13 mouse cellular contexts compared by ENCODE assay signal in the genomic region with DNA sequence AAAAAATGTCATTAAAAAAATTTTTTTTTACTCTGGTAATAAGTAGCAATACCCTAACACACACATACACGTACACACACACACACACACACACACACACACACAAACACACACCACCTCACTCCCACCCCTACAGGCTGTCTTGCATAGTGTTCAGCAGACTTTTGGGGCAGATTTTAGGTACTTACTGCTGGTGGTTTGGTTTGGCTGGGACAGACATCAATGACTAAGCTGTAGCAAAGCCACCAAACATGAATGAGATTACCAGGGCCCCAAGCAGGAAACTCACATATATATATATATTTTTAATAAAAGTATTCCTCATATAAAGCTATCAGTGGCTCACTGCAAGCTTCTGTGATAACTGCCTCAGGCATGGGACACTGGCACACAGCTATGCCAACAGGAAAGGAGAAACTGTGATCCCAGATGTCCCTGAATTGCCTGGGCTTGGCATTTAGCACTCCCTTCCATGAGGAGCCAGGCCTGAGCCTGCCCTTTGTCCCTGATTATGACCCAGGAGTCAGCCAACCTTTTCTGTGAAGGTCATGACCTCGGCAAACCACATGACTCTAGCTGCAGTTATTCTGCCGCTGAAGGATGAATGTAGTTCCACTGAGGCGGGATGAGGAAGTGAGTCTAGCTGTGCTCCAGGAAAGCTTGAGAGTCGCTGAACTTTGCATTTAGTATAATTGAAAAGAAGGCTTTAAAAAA. TPM values are rescaled to one million over a fixed set of nuclear protein-coding genes. Genes with fewer than 3 reads are reported as not detected.
DNase-seq lines count a peak whose midpoint lies in the region; ATAC-seq and TF ChIP-seq lines count a peak whose summit lies in the region.
"Had no signal": no experiment of that assay in that cellular context is flagged by ENCODE, and none has a peak within 500 bp of the region (broad histone marks: within the 10 kb centered on the region; RNA-seq: fewer than 3 reads in every experiment).

No protein-coding gene starts in this region.

- peak; percentile 42 for DNase-seq in gastrocnemius, adult 2 months
- no peak for DNase-seq in gastrocnemius, postnatal 14 days
- peak; percentile 75 for DNase-seq in brain, adult 2 months (ENCODE audit: low read depth, low spot score)
- peak; percentile 31 for DNase-seq in large intestine, adult 2 months (ENCODE audit: low read depth, low spot score)
- DNase-seq in thymus, postnatal 4 days, result no peak
- no peak for DNase-seq in natural killer cell, adult 2 months (ENCODE audit: low spot score in 2 of 2)

- no peaks in the 10 kb centered on the region for H3K36me3 ChIP-seq in C2C12 (ENCODE audit: control insufficient read depth, insufficient read depth)
- H3K36me3 ChIP-seq in midbrain, embryonic 15.5 days (replicated peaks), result no peaks in the 10 kb centered on the region
- H3K36me3 ChIP-seq: G1E had no signal

- H3K4me1 ChIP-seq in midbrain, embryonic 15.5 days, result peaks cover 18% of the 10 kb centered on the region

- no peaks in the 10 kb centered on the region for H3K27me3 ChIP-seq in C2C12 (ENCODE audit: control insufficient read depth, insufficient read depth, insufficient read length)
- no peaks in the 10 kb centered on the region for H3K27me3 ChIP-seq in midbrain, embryonic 15.5 days (replicated peaks)

- 36% methylated on average over 5 of the region's 5 CpGs for WGBS in large intestine, adult 2 months
- 44% methylated on average over 5 of the region's 5 CpGs for WGBS in midbrain, embryonic 15.5 days

- H3K79me2 ChIP-seq in C2C12 (ENCODE audit: control insufficient read depth, insufficient read depth), result no peaks in the 10 kb centered on the region

- no peak for TF ChIP-seq CTCF in gastrocnemius, adult 2 months (IDR thresholded peaks at IDR 0.05)
- TF ChIP-seq CTCF in C2C12 (IDR thresholded peaks at IDR 0.05; ENCODE audit: control insufficient read depth, insufficient read depth, insufficient read length), result no peak

- no peak overlapping the region for H3K9ac ChIP-seq in midbrain, embryonic 15.5 days

- intact Hi-C loops in gastrocnemius, adult 2 months (cut with DNase I), result no loop called here
- intact Hi-C loops in gastrocnemius, postnatal 14 days (cut with DNase I; ENCODE audit: low total_unique reads), result loop anchor here (5.0 kb wide), 1 partner anchor 45 kb away; no protein-coding TSS in a partner anchor

- peak overlapping the region; percentile 63 for H3K27ac ChIP-seq in gastrocnemius, adult 2 months
- no peak overlapping the region for H3K27ac ChIP-seq in midbrain, embryonic 15.5 days
- H3K27ac ChIP-seq: left cerebral cortex, adult 2 months had no signal

- ATAC-seq in midbrain, embryonic 15.5 days (replicated peaks), result no peak
- ATAC-seq: lung, postnatal 0 days had no signal

- H3ac ChIP-seq in C2C12 (ENCODE audit: control insufficient read depth, insufficient read length, low read depth), result no peak overlapping the region

- H3K79me3 ChIP-seq in C2C12 (ENCODE audit: low read depth), result no peaks in the 10 kb centered on the region

- H3K4me3 ChIP-seq in gastrocnemius, adult 2 months, result no peak overlapping the region
- peak overlapping the region; percentile 2 for H3K4me3 ChIP-seq in C2C12 (ENCODE audit: insufficient read depth, poor library complexity, severe bottlenecking)
- no peak overlapping the region for H3K4me3 ChIP-seq in midbrain, embryonic 15.5 days
- H3K4me3 ChIP-seq: left cerebral cortex, adult 2 months had no signal

- H3K4me2 ChIP-seq in midbrain, embryonic 15.5 days, result no peak overlapping the region

- H3K9me3 ChIP-seq in midbrain, embryonic 15.5 days, result no peaks in the 10 kb centered on the region
- H3K9me3 ChIP-seq: G1E had no signal

TF ChIP-seq in C2C12, 6 proteins besides CTCF, POLR2A, EP300 and RAD21:
- TF ChIP-seq FOSL1 (IDR thresholded peaks at IDR 0.05; ENCODE audit: insufficient read depth, low read length, poor library complexity, severe bottlenecking) (no peak), CEBPB (IDR thresholded peaks at IDR 0.05; ENCODE audit: low read depth) (no peak), USF1 (IDR thresholded peaks at IDR 0.05; ENCODE audit: low read depth) (no peak), MYOG (IDR thresholded peaks at IDR 0.05; ENCODE audit: control insufficient read depth, extremely low read depth, insufficient read length) (no peak), MAX (IDR thresholded peaks at IDR 0.05) (no peak)

RNA-seq across cellular contexts. Expression of a gene that starts 4.6 kb away (rescaled TPM):
- 10 to 100 TPM; 47.2 to 49.5 TPM for total RNA-seq in gastrocnemius, adult 2 months (2021)
- 10 to 100 TPM; 41.1 to 76.7 TPM for total RNA-seq in gastrocnemius, postnatal 14 days (2021)
- 18.4 TPM for polyA plus RNA-seq in C2C12 (2012; fragmentation: generic; extraction: Trizol)
- polyA plus RNA-seq in large intestine, adult 2 months (2012; rRNA removed), result 609 and 758 TPM in 2 replicates
- polyA plus RNA-seq in midbrain, embryonic 15.5 days (2015; fragmentation: Nextera tagmentation; extraction: Ambion mirVana), result 79.5 and 81.7 TPM in 2 replicates

RNA-seq across cellular contexts. Expression of a gene that starts 15.5 kb away (rescaled TPM):
- total RNA-seq in gastrocnemius, adult 2 months (2021), result not detected
- total RNA-seq in gastrocnemius, postnatal 14 days (2021), result not detected
- 0.04 TPM for polyA plus RNA-seq in C2C12 (2012; fragmentation: generic; extraction: Trizol)
- 0.09 and 0.12 TPM in 2 replicates for polyA plus RNA-seq in large intestine, adult 2 months (2012; rRNA removed)
- 0.23 and 0.65 TPM in 2 replicates for polyA plus RNA-seq in midbrain, embryonic 15.5 days (2015; fragmentation: Nextera tagmentation; extraction: Ambion mirVana)
- total RNA-seq: G1E; hematopoietic stem cell, adult 5-6 weeks; neutrophil, adult 5-6 weeks had no signal
- polyA plus RNA-seq: G1E had no signal

Comparison
In these comparisons a context has a peak if more than half of its experiments do, and no peak if none do; other contexts are left out.
1. DNase-seq: peak in gastrocnemius, adult 2 months (single experiment), brain, adult 2 months (single experiment) and large intestine, adult 2 months (single experiment); none in gastrocnemius, postnatal 14 days (single experiment), thymus, postnatal 4 days (single experiment) and natural killer cell, adult 2 months (0 of 2).